Mouse (Mus musculus) ES-E14 (cell line): Measurements from ENCODE around the gene Rgsl1. TPM values are rescaled to one million over a fixed set of nuclear protein-coding genes. Genes with fewer than 3 reads are reported as not detected.
"Not testable (repeated sequence)": the region's sequence is repeated elsewhere in the genome, so short reads cannot be mapped to it uniquely, and the experiment has no call there.

ENCODE experiments used
- DNase-seq: peaks from one replicate; pipeline ENCODE4 v3.0.0-alpha.2; 2013; ENCODE audit warnings: low read depth, low spot score
- H3K27ac ChIP-seq: 2 replicates; pipeline ENCODE4 v1.5.1; 2012; ENCODE audit warnings: low read depth, mild to moderate bottlenecking, low read length, moderate library complexity, mixed read lengths; ENCODE audit not compliant: poor library complexity, insufficient read depth, severe bottlenecking
- H3K36me3 ChIP-seq: 2 replicates; pipeline ENCODE4 v1.6.1; 2012; ENCODE audit warnings: mild to moderate bottlenecking, low read length, moderate library complexity, mixed read lengths; ENCODE audit not compliant: control insufficient read depth, poor library complexity, insufficient read depth, severe bottlenecking
- H3K4me1 ChIP-seq, 2 experiments: fragments of 150-350 bp in 1 of 2; sonication (generic) in 1 of 2; 2 replicates each; pipeline ENCODE4 v1.6.1; 2012; ENCODE audit warnings: low read length in 2 of 2, mild to moderate bottlenecking in 1 of 2, mixed read lengths in 1 of 2; ENCODE audit not compliant: control insufficient read depth in 2 of 2, insufficient read depth in 2 of 2, poor library complexity in 1 of 2
- H3K4me3 ChIP-seq, 2 experiments: fragments of 150-350 bp in 1 of 2; sonication (generic) in 1 of 2; 2 replicates each; pipeline ENCODE4 v1.5.1; 2012; ENCODE audit warnings: low read length in 2 of 2, low read depth in 1 of 2, mild to moderate bottlenecking in 1 of 2, mixed read lengths in 1 of 2; ENCODE audit not compliant: insufficient read depth in 1 of 2, poor library complexity in 1 of 2, severe bottlenecking in 1 of 2
- H3K9ac ChIP-seq: 2 replicates; pipeline ENCODE4 v1.6.1; 2012; ENCODE audit warnings: low read depth, mild to moderate bottlenecking, low read length, mixed read lengths; ENCODE audit not compliant: poor library complexity, insufficient read depth, severe bottlenecking
- H3K9me3 ChIP-seq: fragments of 150-350 bp; sonication (generic); 2 replicates; pipeline ENCODE4 v1.6.1; 2012; ENCODE audit warnings: low read depth, mild to moderate bottlenecking, low read length; ENCODE audit not compliant: control insufficient read depth, insufficient read depth
- CHD2 ChIP-seq: IDR thresholded peaks from 2 replicates; pipeline ENCODE4 v1.6.1; 2014; ENCODE audit warnings: mild to moderate bottlenecking, low read depth, low read length, inconsistent platforms
- HCFC1 ChIP-seq: IDR thresholded peaks from 2 replicates; pipeline ENCODE4 v1.6.1; 2012; ENCODE audit warnings: low read length, inconsistent platforms, borderline replicate concordance; ENCODE audit not compliant: insufficient read depth
- MAFK ChIP-seq: IDR thresholded peaks from 2 replicates; pipeline ENCODE4 v1.6.1; 2014; ENCODE audit warnings: mild to moderate bottlenecking, low read depth, low read length, inconsistent platforms; ENCODE audit not compliant: insufficient read depth
- ZC3H11A ChIP-seq: IDR thresholded peaks from 2 replicates; pipeline ENCODE4 v1.6.1; 2012; ENCODE audit warnings: low read depth, mild to moderate bottlenecking, inconsistent platforms, low read length, borderline replicate concordance
- ZNF384 ChIP-seq: IDR thresholded peaks from 2 replicates; pipeline ENCODE4 v1.6.1; 2012; ENCODE audit warnings: low read depth, low read length, inconsistent platforms
- in situ Hi-C, 2 experiments: fragments of 600-800 bp; cut with MboI; formaldehyde crosslinking; loops; one replicate each; pipeline ENCODE4 v1.15.1; 2025; ENCODE audit warnings: low sequenced_read_pairs in 2 of 2, inconsistent platforms in 1 of 2; ENCODE audit not compliant: unreplicated experiment in 2 of 2
- total RNA-seq: library from RNA; depleted of rRNA; stranded (reverse); fragments of 300-350 nt; gene quantifications from 2 replicates; pipeline ENCODE4 v1.2.3, GENCODE M21; 2012

Rgsl1 gene
- total RNA-seq, 1 experiment = not detected

GRCm38 (mm10) chr1:153770776-153771167 lies 73.2 kb downstream of the Rgsl1 start:
- Histone ChIP-seq H3K27ac (no peak overlapping the region), H3K4me3 (no peak overlapping the region), H3K9me3 (no peaks in the 10 kb centered on the region), H3K4me1 (peaks cover 0 to 2% of the 10 kb centered on the region in 2 experiments; a peak in 1 of 4 replicates), H3K36me3 (no peaks in the 10 kb centered on the region), H3K9ac (no peak overlapping the region)
- no peak for TF ChIP-seq ZC3H11A
- no peak for TF ChIP-seq HCFC1
- TF ChIP-seq MAFK = no peak
- no peak for TF ChIP-seq ZNF384
- TF ChIP-seq CHD2 = no peak
- DNase-seq = no peak
- in situ Hi-C loops = no loop called here

- no peaks in the 10 kb centered on the region for H3K9me3 ChIP-seq
- H3K4me1 ChIP-seq = peaks cover 0 to 2% of the 10 kb centered on the region in 2 experiments; a peak in 1 of 4 replicates
- DNase-seq = no peak
- no peaks in the 10 kb centered on the region for H3K36me3 ChIP-seq
- no peak for TF ChIP-seq ZNF384
- no peak for TF ChIP-seq CHD2
- TF ChIP-seq ZC3H11A = no peak
- no peak for TF ChIP-seq MAFK
- no peak for TF ChIP-seq HCFC1
- no peak overlapping the region for H3K9ac ChIP-seq
- no peak overlapping the region for H3K27ac ChIP-seq
- H3K4me3 ChIP-seq = no peak overlapping the region
- in situ Hi-C loops = no loop called here
Observed at GRCm38 (mm10) chr1:153769998-153770775, 73.8 kb downstream of the Rgsl1 start.

- DNase-seq, H3K4me1 ChIP-seq, H3K4me3 ChIP-seq, H3K36me3 ChIP-seq, H3K9ac ChIP-seq, H3K27ac ChIP-seq, H3K9me3 ChIP-seq, in situ Hi-C loops: not testable (repeated sequence)
Observed at GRCm38 (mm10) chr1:153769571-153769970, 74.4 kb downstream of the Rgsl1 start.

GRCm38 (mm10) chr1:153768465-153768864 lies 75.5 kb downstream of the Rgsl1 start:
- DNase-seq = no peak
- no peak overlapping the region for H3K27ac ChIP-seq
- no peaks in the 10 kb centered on the region for H3K36me3 ChIP-seq
- H3K4me1 ChIP-seq = peaks cover 0 to 2% of the 10 kb centered on the region in 2 experiments; a peak in 1 of 4 replicates
- no peaks in the 10 kb centered on the region for H3K9me3 ChIP-seq
- H3K4me3 ChIP-seq = no peak overlapping the region
- in situ Hi-C loops = no loop called here
- TF ChIP-seq MAFK = no peak
- TF ChIP-seq HCFC1 = no peak
- no peak for TF ChIP-seq ZC3H11A
- TF ChIP-seq CHD2 = no peak
- TF ChIP-seq ZNF384 = no peak
- H3K9ac ChIP-seq = no peak overlapping the region

GRCm38 (mm10) chr1:153767281-153767680 lies 76.7 kb downstream of the Rgsl1 start:
- TF ChIP-seq ZNF384 (no peak), CHD2 (no peak), MAFK (no peak)
- peaks cover 0 to 2% of the 10 kb centered on the region in 2 experiments; a peak in 1 of 4 replicates for H3K4me1 ChIP-seq
- H3K9ac ChIP-seq = no peak overlapping the region
- H3K27ac ChIP-seq = no peak overlapping the region
- no peak for DNase-seq
- H3K9me3 ChIP-seq = no peaks in the 10 kb centered on the region
- in situ Hi-C loops = no loop called here
- no peak overlapping the region for H3K4me3 ChIP-seq
- H3K36me3 ChIP-seq = no peaks in the 10 kb centered on the region
